Mouse (Mus musculus): ENCODE results near the gene Mmadhc. TPM values are rescaled to one million over a fixed set of nuclear protein-coding genes. Genes with fewer than 3 reads are reported as not detected.

Gene Mmadhc
- 77.7 TPM for polyA plus RNA-seq (2017; shearing (Covaris generic))

GRCm38 (mm10) chr2:50296109-50296986 lies at the start of gene Mmadhc:
Mmadhc (minus strand) TSS chr2:50296801.

Other genes with a start within 250 kb of the Mmadhc start
- gene Lypd6, start 230.4 kb downstream of the Mmadhc start, polyA plus RNA-seq (2017; shearing (Covaris generic)), result not detected